Mouse (Mus musculus): ENCODE measurements at regions not wholly inside any gene's neighbourhood (a gene's known extent, or its start where the extent isn't known, plus 50 kb on each side); places are given as distances from the start of the nearest gene placed in this dataset.

- DNase-seq: peak in 1 of 2 experiments; percentile 6
Observed at GRCm38 (mm10) chr14:102396036-102396734, 586.3 kb downstream of the Kctd12 start.

- DNase-seq: no peak
Observed at GRCm38 (mm10) chr14:102392351-102392750, 590.1 kb downstream of the Kctd12 start.

DNA sequence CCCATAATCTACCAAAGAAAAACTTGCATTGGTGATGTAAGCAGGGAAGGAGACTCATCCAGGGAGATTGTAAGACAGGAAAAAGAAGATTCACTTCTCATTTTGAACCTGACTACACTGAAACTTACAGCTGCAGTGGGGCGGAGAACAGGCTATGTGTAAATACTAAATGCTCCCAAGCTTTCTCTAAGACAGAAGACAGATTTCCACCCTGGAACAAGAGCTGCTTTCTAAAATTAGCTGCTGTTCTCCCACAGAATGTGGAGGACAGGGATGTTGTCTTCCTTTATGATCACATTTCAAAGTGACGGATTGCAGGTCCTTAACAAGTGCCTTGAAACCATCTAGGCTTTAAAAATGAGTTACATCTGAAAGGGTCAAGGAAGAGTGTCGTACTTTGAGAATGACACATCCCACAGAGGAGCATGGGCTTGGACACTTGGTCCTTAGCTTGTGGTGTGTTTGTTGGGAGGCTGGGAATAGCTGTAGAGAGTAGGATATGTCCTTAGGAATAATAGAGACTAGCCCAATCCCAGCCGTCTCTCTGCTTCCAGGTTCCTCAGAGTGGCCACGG lies 609.4 kb downstream of the Kctd12 start:
- DNase-seq: no peak

GRCm38 (mm10) chr14:102361589-102361988 lies 620.8 kb downstream of the Kctd12 start:
- DNase-seq: no peak

- no peak for DNase-seq
Observed at GRCm38 (mm10) chr14:102329409-102329808, 599.7 kb downstream of the Lmo7 start.

GRCm38 (mm10) chr14:102306332-102306731 lies 576.6 kb downstream of the Lmo7 start:
- DNase-seq: no peak

DNA sequence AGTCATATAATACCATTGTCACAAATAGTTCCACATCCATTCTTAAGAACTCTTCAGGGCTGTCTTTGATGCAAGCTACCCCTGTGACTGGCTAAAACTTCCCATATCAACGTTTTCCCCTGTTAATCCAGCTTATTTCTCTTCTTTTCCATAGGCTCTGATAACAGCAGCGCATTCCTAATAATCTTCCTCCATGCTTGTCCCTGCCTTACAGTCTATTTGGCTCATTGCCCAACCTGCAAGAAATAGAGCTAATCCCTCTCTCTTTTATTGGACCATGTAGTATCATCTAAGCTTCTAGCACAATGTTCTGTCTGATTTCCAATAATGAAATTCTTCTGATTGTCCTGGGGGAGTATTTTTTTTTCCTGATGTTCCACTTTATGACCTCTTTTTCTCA lies 573.1 kb downstream of the Lmo7 start:
- no peak for DNase-seq

GRCm38 (mm10) chr14:102300251-102300650 lies 570.5 kb downstream of the Lmo7 start:
- no peak for DNase-seq

DNA sequence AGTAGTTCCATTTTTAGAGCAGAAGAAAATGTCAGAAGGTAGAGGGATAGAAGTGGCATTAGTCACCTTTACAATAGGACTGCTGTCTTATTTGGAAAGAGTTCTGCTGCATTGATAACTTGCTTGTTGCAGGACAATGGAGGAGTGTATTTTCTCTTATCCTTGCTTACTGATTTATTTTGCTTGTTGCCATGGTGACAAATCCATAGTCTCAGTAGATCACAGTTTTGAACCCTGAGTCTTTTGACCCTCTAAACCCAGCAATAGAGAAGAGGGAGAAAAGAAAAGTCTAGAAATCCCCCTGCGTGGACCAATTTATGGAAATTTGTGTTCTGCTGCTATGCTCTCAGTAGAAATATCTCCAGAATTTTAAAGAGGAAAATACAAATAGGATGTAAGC lies 561.6 kb downstream of the Lmo7 start:
- no peak for DNase-seq

- no peak for DNase-seq
Observed at GRCm38 (mm10) chr14:102250076-102250475, 520.3 kb downstream of the Lmo7 start.

- no peak for DNase-seq
Observed at GRCm38 (mm10) chr14:102248581-102248980, 518.8 kb downstream of the Lmo7 start.

DNA sequence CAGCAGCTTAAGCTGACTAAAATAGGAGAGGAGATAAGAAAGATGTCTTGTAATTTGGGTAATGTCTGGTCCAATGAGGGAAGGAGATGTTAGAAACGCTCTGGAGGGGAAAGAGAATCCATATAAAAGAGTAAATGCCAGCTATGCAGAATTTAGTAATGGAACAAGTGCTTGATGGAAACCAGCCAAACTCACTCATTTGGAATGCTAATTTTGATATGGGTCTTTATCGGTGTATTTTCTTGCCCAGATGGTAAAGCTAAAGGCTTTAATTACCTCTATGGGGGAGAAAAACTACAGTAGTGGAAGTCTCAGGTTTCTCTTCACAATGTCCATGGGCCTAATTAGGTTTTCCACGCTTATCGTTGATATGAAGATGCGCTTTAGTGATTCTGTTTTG lies 518.3 kb downstream of the Lmo7 start:
- no peak for DNase-seq

- DNase-seq: no peak
Observed at GRCm38 (mm10) chr14:102243806-102244536, 514.2 kb downstream of the Lmo7 start.

DNA sequence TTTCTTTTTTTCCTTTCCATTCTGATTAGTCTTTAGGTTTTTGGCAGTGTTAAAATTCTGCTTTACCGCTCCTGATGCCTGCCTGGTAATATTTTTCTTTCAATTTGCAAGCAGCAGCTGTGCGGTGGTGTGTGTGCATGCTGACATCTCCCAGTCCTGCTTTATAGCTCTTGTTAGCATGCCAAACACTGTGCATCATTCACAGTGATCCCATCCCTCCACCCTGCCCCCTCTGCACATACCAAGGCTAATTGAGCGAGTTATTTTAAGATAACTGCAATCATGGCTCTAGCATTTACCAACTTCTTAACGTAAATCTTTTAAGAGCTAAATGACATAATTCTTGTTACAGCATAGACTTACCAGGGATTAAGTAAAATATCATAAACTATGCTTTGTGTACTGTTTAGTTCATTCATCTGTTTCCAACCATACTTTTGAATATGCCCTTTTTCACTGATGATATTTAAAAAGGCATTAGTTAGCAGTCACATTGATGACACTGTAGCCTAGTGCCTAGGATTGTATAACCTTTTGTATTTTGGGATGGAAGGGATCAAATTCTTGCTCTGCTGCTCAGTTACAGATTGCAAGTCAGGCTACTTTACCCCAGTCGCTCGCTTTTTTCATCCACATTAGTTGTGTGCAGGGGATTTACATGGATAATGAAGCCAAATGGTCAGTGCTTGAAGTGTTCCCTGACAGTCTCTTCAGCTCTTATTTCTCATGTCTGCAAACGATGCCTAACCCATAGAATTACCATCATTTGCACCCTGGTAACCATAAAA lies 487.0 kb downstream of the Lmo7 start:
- DNase-seq: peak in 1 of 2 experiments; percentile 2

DNA sequence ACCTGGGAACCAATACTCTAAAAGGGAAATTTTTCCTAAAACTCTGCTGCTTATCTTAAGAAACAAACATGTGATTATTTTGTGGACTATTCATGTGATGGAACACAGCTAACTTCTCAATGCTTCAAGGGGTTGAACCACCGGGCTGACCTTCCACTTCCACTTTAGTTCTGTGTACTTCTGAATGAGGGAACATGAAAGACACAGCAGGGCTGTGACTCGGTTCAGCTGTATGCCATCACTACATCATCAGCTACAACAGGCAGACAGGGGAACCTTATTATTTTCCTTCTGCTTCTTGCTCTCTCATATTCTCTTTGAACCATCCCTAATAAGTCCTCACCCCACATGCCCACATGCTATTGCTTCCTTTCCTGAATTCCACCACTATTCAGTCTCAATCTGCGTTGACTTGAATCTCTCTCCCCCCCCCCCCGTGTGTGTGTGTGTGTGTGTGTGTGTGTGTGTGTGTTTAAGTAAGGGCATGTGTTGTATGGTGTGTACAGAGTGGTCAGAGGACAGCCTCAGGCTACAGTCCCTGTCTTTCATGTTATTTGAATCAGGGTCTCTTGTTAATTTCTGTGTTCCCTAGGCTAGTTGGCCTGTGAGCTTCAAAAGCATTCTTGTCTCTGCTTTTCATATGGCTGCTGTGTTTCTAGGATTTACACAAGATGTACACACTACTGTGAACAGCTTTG lies 485.7 kb downstream of the Lmo7 start:
- no peak for DNase-seq

DNA sequence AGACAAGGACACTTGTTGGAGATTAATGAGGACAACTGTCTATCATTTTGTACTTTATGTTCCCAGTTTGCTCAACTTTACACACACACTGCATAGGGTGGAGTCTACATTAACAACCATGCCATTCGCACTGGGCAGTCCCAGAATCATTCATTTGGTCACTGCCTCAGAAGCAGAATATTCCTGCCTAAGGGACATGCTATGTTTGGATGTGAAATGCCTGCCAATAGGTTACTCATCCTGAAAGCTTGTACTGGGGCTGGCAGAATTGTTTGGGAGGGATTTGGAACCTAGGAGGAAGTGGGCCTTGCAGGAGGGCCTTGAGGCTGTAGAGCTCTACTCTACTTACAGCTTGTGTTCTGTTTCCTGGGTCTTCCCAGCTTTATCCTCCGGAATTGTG lies 482.3 kb downstream of the Lmo7 start:
- DNase-seq: no peak

DNA sequence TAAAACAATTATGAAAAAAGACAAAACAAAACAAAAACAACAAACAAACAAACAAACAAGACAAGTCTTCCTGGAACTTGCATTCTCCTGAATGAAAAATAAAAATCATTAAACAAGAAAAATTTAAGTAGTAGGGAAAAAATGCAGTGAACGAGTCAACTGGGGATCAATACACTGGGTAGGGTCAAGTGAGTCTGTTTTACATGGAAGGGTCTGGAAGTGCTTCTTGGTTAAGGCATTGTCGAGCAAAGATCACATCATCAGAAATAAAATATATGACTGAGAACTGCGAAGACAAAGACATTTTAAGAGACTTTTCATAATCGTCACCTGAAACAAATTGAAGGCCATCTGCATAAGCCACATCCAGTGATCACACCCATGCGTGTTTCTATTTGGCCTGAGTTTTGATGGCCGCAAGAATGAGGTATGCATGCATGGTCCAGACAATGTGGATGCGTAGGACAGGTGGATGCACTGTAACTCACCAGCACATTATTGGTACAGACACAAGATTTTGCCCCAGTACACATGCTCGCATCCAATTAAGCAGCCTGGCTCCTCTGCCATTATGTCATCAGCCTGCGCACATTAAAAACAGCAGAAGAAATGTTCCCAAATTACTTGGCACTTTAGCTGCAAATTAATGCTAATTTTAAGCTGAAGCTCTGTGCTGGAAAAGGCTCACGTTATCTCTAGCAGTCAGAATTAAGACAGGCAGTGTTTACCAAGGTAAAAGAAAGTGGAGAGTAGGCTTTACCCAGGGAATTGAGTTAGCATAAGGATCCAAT lies 475.3 kb downstream of the Lmo7 start:
- no peak for DNase-seq

- no peak for DNase-seq
Observed at GRCm38 (mm10) chr14:102199430-102199829, 469.7 kb downstream of the Lmo7 start.

DNA sequence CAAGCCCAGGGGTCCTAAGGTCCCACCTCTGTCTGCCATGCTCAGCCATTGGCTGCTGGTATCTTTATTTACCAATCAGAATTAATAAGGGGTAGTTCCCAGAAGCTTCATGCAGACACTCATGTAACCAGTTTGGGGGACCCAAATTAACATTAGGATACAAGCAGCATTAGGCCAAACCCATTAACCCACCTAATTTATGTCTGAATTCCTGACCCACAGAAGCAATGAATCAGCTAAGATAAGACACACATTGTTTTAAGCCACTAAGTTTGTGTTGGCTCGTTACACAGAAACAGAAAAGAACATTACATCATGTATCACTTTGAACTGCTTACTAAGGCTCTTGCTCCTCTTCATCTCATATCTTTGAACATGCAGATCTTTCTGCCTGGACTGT lies 461.0 kb downstream of the Lmo7 start:
- no peak for DNase-seq

DNA sequence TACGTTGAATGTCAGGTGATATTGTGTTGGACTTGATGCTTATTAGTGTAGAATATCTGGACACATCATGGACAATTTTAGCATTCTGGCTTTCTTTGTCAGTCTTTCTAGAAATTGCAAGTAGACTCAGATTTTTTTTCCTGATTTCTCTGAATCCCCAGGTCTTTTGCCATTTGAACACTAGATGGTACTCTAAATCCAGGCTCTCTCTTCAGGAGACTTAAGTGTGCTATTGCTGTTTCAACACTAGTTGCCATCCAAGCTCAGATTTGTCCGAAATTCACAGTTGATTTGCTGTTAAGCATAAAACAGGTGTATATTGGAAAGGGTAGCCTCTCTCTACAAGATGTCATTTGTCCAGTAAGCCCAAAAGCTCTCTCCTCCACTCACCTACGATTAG lies 451.5 kb downstream of the Lmo7 start:
- DNase-seq: no peak

GRCm38 (mm10) chr14:102171775-102172174 lies 442.0 kb downstream of the Lmo7 start:
- no peak for DNase-seq
